Mouse (Mus musculus): ENCODE measurements around the gene Polr3b.

GRCm38 (mm10) chr10:84579527-84579926 lies 42.6 kb upstream of the Polr3b start:
- no peak for TF ChIP-seq CTCF (IDR thresholded peaks at IDR 0.05; ENCODE audit: low read depth)
- no peak for TF ChIP-seq EP300 (IDR thresholded peaks at IDR 0.05; ENCODE audit: low read depth)

Data from heart, postnatal 0 days (tissue).